Mouse (Mus musculus) heart, embryonic 11.5 days (tissue): ENCODE measurements around the gene Mink1. TPM values are rescaled to one million over a fixed set of nuclear protein-coding genes. Genes with fewer than 3 reads are reported as not detected.

Experiments used
- polyA plus RNA-seq: library from polyadenylated mRNA; unstranded; fragments of >200 nt; fragmentation: Nextera tagmentation; extraction: Ambion mirVana; gene quantifications from 2 replicates; pipeline ENCODE4 v1.2.1, GENCODE M21; 2014

Gene Mink1
- polyA plus RNA-seq, 1 experiment from 2014 or later, result 15.1 TPM

Other genes starting within 250 kb of the Mink1 start
- gene Alox12e, start 240.3 kb upstream of the Mink1 start, polyA plus RNA-seq, result 0.11 TPM in 1 of 2 replicates, not detected in the other
- gene Alox15, start 210.8 kb upstream of the Mink1 start, polyA plus RNA-seq, result 0.06 TPM in 1 of 2 replicates, not detected in the other
- gene Pelp1, start 152.8 kb upstream of the Mink1 start, polyA plus RNA-seq, result 22.1 and 27.5 TPM in 2 replicates
- 11.6 and 12.9 TPM in 2 replicates for gene Arrb2, start 130.2 kb upstream of the Mink1 start, polyA plus RNA-seq
- 28.6 and 31.2 TPM in 2 replicates for gene Med11, start 111.0 kb upstream of the Mink1 start, polyA plus RNA-seq
- 1.1 and 1.9 TPM in 2 replicates for gene Zmynd15, start 103.4 kb upstream of the Mink1 start, polyA plus RNA-seq
- gene Cxcl16, start 102.9 kb upstream of the Mink1 start, polyA plus RNA-seq, result 6.2 and 7.3 TPM in 2 replicates
- 8.2 and 10.3 TPM in 2 replicates for gene Tm4sf5, start 57.6 kb upstream of the Mink1 start, polyA plus RNA-seq
- 0.35 TPM in 1 of 2 replicates, not detected in the other for gene Vmo1, start 48.3 kb upstream of the Mink1 start, polyA plus RNA-seq
- 0.84 TPM in 1 of 2 replicates, not detected in the other for gene Gltpd2, start 43.7 kb upstream of the Mink1 start, polyA plus RNA-seq
- 684 and 701 TPM in 2 replicates for gene Psmb6, start 37.5 kb upstream of the Mink1 start, polyA plus RNA-seq
- gene Gm40193, start 29.9 kb upstream of the Mink1 start, polyA plus RNA-seq, result not detected in 2 replicates
- 7.4 and 8.6 TPM in 2 replicates for gene Pld2, start 22.8 kb upstream of the Mink1 start, polyA plus RNA-seq
- gene 4930544D05Rik, start 53.0 kb downstream of the Mink1 start, polyA plus RNA-seq, result not detected in 2 replicates
- gene Chrne, start 56.3 kb downstream of the Mink1 start, polyA plus RNA-seq, result not detected in 2 replicates
- 2.6 and 5.4 TPM in 2 replicates for gene Gp1ba, start 76.2 kb downstream of the Mink1 start, polyA plus RNA-seq
- 66.8 and 76.9 TPM in 2 replicates for gene Rnf167, start 84.4 kb downstream of the Mink1 start, polyA plus RNA-seq
- 221 and 245 TPM in 2 replicates for gene Slc25a11, start 84.6 kb downstream of the Mink1 start, polyA plus RNA-seq
- 1,771 and 1,932 TPM in 2 replicates for gene Pfn1, start 91.8 kb downstream of the Mink1 start, polyA plus RNA-seq
- 272 and 313 TPM in 2 replicates for gene Eno3, start 94.3 kb downstream of the Mink1 start, polyA plus RNA-seq
- gene Spag7, start 106.5 kb downstream of the Mink1 start, polyA plus RNA-seq, result 187 and 201 TPM in 2 replicates
- 10.6 and 14.4 TPM in 2 replicates for gene Camta2, start 125.2 kb downstream of the Mink1 start, polyA plus RNA-seq
- gene Inca1, start 137.3 kb downstream of the Mink1 start, polyA plus RNA-seq, result 0.89 and 2.2 TPM in 2 replicates
- gene Kif1c, start 137.7 kb downstream of the Mink1 start, polyA plus RNA-seq, result 9.8 and 11.4 TPM in 2 replicates
- 7.1 and 9.3 TPM in 2 replicates for gene Zfp3, start 201.3 kb downstream of the Mink1 start, polyA plus RNA-seq
- 0.27 TPM in 1 of 2 replicates, not detected in the other for gene Scimp, start 249.7 kb downstream of the Mink1 start, polyA plus RNA-seq